Comparison of ENCODE assay signal across 9 mouse cellular contexts in the genomic region with DNA sequence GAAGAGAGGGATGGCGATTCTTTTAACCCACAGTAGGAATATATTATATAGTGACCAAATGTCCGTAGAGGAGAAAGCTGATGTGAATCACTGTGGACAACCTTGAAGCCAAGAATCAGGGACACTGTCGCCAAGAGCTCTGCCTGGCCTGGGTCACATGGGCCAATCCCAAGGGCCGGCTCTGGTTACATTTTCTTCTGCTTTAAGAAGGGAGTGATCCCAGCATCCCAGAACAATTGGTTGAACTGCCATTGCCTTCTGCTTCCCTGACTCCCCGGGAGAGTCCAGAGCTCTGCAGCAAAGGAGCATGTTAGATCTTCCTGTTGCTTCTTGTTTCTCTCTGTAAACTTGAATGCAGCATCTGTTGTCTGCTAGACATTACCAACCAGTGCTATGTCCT.
DNase-seq lines count a peak whose midpoint lies in the region; ATAC-seq and TF ChIP-seq lines count a peak whose summit lies in the region.
"Had no signal": no experiment of that assay in that cellular context is flagged by ENCODE, and none has a peak within 500 bp of the region (broad histone marks: within the 10 kb centered on the region; RNA-seq: fewer than 3 reads in every experiment).

No protein-coding gene starts in this region.

- no peak overlapping the region for H3K9ac ChIP-seq in forebrain, embryonic 13.5 days
- no peak overlapping the region for H3K9ac ChIP-seq in forebrain, embryonic 11.5 days (ENCODE audit: low read length)
- H3K9ac ChIP-seq in hindbrain, embryonic 16.5 days (ENCODE audit: low read depth, low read length), result no peak overlapping the region
- no peak overlapping the region for H3K9ac ChIP-seq in lung, postnatal 0 days (replicated peaks; ENCODE audit: low read depth)

- no peak for TF ChIP-seq EP300 in lung, postnatal 0 days (IDR thresholded peaks at IDR 0.05)

- no peaks in the 10 kb centered on the region for H3K27me3 ChIP-seq in forebrain, embryonic 13.5 days
- H3K27me3 ChIP-seq in forebrain, embryonic 11.5 days (ENCODE audit: control insufficient read depth, insufficient read depth, low read length), result no peaks in the 10 kb centered on the region
- no peaks in the 10 kb centered on the region for H3K27me3 ChIP-seq in hindbrain, embryonic 16.5 days (replicated peaks; ENCODE audit: control insufficient read depth, insufficient read depth, low read length)
- H3K27me3 ChIP-seq in lung, postnatal 0 days (replicated peaks; ENCODE audit: insufficient read depth, low read length), result no peaks in the 10 kb centered on the region

- H3K36me3 ChIP-seq in forebrain, embryonic 13.5 days (ENCODE audit: poor library complexity, severe bottlenecking), result no peaks in the 10 kb centered on the region
- no peaks in the 10 kb centered on the region for H3K36me3 ChIP-seq in forebrain, embryonic 11.5 days (ENCODE audit: control insufficient read depth, insufficient read depth, low read length)
- no peaks in the 10 kb centered on the region for H3K36me3 ChIP-seq in hindbrain, embryonic 16.5 days (ENCODE audit: control insufficient read depth, insufficient read depth, low read length)
- H3K36me3 ChIP-seq in lung, postnatal 0 days (ENCODE audit: insufficient read depth, low read length), result no peaks in the 10 kb centered on the region

- H3K27ac ChIP-seq in forebrain, embryonic 13.5 days, result 0 out of 2 replicates have a peak overlapping the region, but pooled peaks have one; percentile 8
- no peak overlapping the region for H3K27ac ChIP-seq in forebrain, embryonic 11.5 days (ENCODE audit: low read depth, low read length)
- H3K27ac ChIP-seq in hindbrain, embryonic 16.5 days (ENCODE audit: low read depth, low read length), result 0 out of 2 replicates have a peak overlapping the region, but pooled peaks have one; percentile 29
- no peak overlapping the region for H3K27ac ChIP-seq in lung, postnatal 0 days (ENCODE audit: low read length)

- WGBS in forebrain, embryonic 13.5 days, result 49% methylated on average over 5 of the region's 5 CpGs
- 50% methylated on average over 5 of the region's 5 CpGs for WGBS in forebrain, embryonic 11.5 days
- 53% methylated on average over 5 of the region's 5 CpGs for WGBS in hindbrain, embryonic 16.5 days
- WGBS in lung, postnatal 0 days, result 60% methylated on average over 5 of the region's 5 CpGs

- H3K4me1 ChIP-seq in forebrain, embryonic 13.5 days, result peaks cover 27% of the 10 kb centered on the region
- H3K4me1 ChIP-seq in forebrain, embryonic 11.5 days (replicated peaks; ENCODE audit: control insufficient read depth, insufficient read depth, low read length), result peaks cover 4% of the 10 kb centered on the region; the same call in 1 of the 2 replicates
- peaks cover 16% of the 10 kb centered on the region for H3K4me1 ChIP-seq in hindbrain, embryonic 16.5 days (ENCODE audit: control insufficient read depth, insufficient read depth, low read depth, low read length)
- no peaks in the 10 kb centered on the region for H3K4me1 ChIP-seq in lung, postnatal 0 days (ENCODE audit: insufficient read depth, low read depth, low read length)

- no peaks in the 10 kb centered on the region for H3K9me3 ChIP-seq in forebrain, embryonic 13.5 days (replicated peaks)
- no peaks in the 10 kb centered on the region for H3K9me3 ChIP-seq in forebrain, embryonic 11.5 days (ENCODE audit: control insufficient read depth, low read length)
- H3K9me3 ChIP-seq in hindbrain, embryonic 16.5 days (ENCODE audit: control insufficient read depth, low read length), result no peaks in the 10 kb centered on the region
- H3K9me3 ChIP-seq in lung, postnatal 0 days (ENCODE audit: low read length), result no peaks in the 10 kb centered on the region

- no peak for TF ChIP-seq CTCF in lung, postnatal 0 days (IDR thresholded peaks at IDR 0.05)

- DNase-seq in forebrain, embryonic 11.5 days (ENCODE audit: low spot score), result no peak
- DNase-seq in cerebellum, adult 11-12 months, result peak; percentile 49
- DNase-seq in gastrocnemius, adult 8-10 months (ENCODE audit: low spot score in 2 of 2), result peak; percentile 41 to 54
- no peak for DNase-seq in yolk sac, embryonic 10.5 days (ENCODE audit: low spot score)
- no peak for DNase-seq in thymus, postnatal 4 days
- no peak for DNase-seq in lung, postnatal 0 days (ENCODE audit: low spot score)

- H3K4me2 ChIP-seq in forebrain, embryonic 13.5 days, result no peak overlapping the region
- no peak overlapping the region for H3K4me2 ChIP-seq in forebrain, embryonic 11.5 days (ENCODE audit: low read depth, low read length, severe bottlenecking)
- H3K4me2 ChIP-seq in hindbrain, embryonic 16.5 days (ENCODE audit: low read length), result no peak overlapping the region
- no peak overlapping the region for H3K4me2 ChIP-seq in lung, postnatal 0 days (replicated peaks; ENCODE audit: low read depth, low read length)

- ATAC-seq in forebrain, embryonic 13.5 days, result no peak
- no peak for ATAC-seq in forebrain, embryonic 11.5 days (replicated peaks; ENCODE audit: low FRiP score)
- no peak; the same call in 1 of the 2 replicates for ATAC-seq in hindbrain, embryonic 16.5 days
- no peak for ATAC-seq in lung, postnatal 0 days
- ATAC-seq: intestine, postnatal 0 days had no signal

- no peak overlapping the region for H3K4me3 ChIP-seq in forebrain, embryonic 13.5 days
- H3K4me3 ChIP-seq in forebrain, embryonic 11.5 days (ENCODE audit: low read depth, low read length), result no peak overlapping the region
- H3K4me3 ChIP-seq in hindbrain, embryonic 16.5 days (ENCODE audit: low read length), result no peak overlapping the region
- no peak overlapping the region for H3K4me3 ChIP-seq in lung, postnatal 0 days (ENCODE audit: low read depth, low read length)

Comparison
In these comparisons a context has a peak if more than half of its experiments do, and no peak if none do; other contexts are left out.
1. H3K27ac ChIP-seq: peak in forebrain, embryonic 13.5 days (single experiment) and hindbrain, embryonic 16.5 days (single experiment); none in forebrain, embryonic 11.5 days (single experiment) and lung, postnatal 0 days (single experiment).
2. DNase-seq: peak in cerebellum, adult 11-12 months (single experiment) and gastrocnemius, adult 8-10 months (2 of 2); none in forebrain, embryonic 11.5 days (single experiment), yolk sac, embryonic 10.5 days (single experiment), thymus, postnatal 4 days (single experiment) and lung, postnatal 0 days (single experiment).